Mouse (Mus musculus) adrenal gland, postnatal 25 days (tissue): ENCODE results near the gene Dgcr2. TPM values are rescaled to one million over a fixed set of nuclear protein-coding genes. Genes with fewer than 3 reads are reported as not detected.

Experiments
- DNase-seq: peaks from one replicate; pipeline ENCODE4 v3.0.0; 2021; ENCODE audit warnings: mixed read lengths
- total RNA-seq: library from RNA; stranded (reverse); gene quantifications from 2 replicates; pipeline ENCODE4 v1.2.3, GENCODE M21; 2021

The Dgcr2 gene
- total RNA-seq, 1 experiment from 2014 or later = 73.0 TPM

DNA sequence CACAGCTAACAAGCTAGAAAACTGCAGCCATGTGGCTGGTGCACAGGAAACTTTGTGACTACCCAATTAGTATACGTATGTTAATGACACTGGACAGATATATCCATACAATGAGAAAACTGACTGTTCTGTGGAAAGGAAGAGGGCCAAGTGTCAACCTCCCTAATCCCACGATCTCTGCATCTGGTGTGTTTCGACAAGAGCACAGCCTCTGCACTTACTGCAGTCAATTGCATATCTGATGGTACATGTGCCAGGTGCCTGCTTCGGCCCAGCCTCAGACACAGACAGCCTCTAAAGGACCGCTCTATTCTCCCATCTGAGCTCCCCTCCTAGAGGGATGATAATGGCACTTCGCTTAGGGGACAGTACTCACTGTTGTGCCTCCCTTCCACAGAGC, 49.9 kb downstream of the Dgcr2 start:
- DNase-seq = no peak

DNA sequence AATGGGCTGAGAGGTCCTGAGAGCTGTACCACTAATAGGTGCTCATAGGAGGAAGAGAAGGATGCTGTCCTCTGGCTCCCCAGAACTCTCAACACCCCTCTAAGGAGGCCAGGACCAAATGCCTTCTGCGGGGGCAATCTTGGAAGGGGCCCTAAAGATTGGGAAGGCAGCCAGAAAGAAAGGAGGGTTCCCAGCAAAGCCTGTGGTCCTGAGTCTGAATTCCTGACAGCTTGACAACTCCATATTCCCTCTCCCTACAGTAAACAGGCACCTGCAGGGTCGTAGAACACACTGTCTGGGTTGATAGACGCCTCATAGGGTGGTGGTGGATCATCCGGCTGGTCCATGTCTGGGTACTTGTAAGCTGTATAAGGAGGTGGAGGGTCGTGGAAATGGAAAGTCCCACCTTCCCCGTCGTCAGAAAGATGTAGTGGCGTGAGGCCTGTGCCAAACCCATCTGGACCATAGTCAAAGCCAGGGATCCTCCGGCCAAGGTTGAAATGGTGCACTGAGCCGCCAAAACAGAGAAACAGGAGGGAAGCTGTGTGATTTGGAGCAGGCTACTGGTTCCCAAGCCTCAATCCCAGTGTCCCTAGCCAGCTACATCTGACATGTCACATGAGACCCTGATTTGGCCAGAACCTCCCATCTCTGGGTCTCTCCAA, 54.5 kb downstream of the Dgcr2 start:
- DNase-seq = no peak

DNA sequence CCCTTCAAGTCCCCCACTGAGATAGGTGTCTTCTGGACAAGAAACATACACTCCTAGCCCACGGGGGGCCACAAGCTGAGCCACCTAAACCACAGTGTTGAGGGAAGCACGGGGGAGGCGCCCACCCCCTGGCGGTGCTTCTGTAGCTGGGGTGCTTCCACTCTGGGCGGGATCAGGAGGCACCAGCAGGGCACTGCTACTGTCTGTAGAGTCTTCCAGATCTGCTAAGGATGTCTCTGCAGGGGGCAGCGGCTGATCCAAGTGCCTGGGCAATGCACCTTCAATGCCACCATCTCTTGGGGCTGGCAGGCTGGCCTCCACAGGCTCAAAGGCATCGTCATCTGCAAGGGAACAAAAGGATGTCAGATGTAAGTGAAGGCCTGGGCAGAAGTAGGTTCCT, 55.9 kb downstream of the Dgcr2 start:
- no peak for DNase-seq

DNA sequence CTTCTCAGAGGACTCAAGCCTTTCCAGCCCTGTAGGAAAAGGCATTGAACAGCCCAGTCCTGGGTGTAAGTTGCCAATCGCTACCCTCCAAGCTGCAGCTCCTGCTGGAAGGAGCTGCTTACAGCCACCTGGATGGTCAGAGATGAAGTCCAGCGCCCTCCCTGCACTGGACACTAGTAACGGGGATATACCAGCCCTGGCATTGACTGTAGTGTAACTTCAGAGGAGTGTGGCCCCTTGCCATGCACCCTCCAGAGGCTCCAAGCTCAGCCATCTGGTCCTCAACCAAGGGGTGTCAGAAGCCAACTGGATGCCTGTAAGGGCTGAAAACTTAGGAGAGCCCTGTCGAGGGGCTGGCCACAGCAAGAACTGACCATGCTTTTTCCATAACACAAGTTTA, 58.4 kb downstream of the Dgcr2 start:
- no peak for DNase-seq

DNA sequence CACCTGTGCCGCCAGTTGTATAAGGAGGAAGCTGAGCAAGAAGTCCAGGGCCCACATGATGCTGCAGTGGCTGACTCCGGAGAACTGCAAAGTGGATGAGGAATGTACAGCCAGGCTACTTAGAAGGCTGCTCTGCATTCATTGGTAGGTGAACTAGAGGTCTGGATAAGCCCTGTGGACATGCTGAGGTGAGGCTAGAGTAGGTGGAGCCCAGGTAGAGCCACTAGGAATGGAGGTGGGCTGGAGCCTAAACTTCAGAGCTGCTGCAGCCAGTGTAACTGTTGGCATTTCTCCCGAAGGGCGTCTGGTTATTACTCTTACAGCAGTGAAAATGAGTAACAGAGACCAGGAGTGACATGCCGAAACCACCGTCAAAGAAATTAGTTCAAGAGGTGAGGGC, 60.3 kb downstream of the Dgcr2 start, which contains the start of gene Car15:
Car15 (minus strand) TSS at position 314 of the 400 bp plus-strand sequence.
- no peak for DNase-seq

DNA sequence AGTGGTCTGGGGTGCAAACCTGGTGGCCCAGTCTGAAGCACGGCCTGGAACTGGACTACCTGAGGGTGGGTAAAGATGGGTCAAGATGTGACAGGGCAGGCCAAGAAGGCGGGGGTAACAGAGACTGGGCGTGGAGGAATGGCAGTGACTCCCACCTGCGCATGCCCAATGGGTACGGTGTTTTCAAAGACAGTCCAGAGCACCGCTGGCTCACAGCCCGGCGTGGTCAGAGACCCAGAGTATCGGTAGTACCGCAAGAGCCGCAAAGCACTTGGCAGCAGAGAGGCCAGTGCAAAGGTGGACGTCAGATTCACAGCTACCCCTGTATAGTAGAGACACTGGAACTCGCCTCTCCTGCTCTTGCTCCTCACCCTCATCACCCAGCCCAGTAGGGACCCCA, 62.9 kb downstream of the Dgcr2 start:
- DNase-seq = no peak

DNA sequence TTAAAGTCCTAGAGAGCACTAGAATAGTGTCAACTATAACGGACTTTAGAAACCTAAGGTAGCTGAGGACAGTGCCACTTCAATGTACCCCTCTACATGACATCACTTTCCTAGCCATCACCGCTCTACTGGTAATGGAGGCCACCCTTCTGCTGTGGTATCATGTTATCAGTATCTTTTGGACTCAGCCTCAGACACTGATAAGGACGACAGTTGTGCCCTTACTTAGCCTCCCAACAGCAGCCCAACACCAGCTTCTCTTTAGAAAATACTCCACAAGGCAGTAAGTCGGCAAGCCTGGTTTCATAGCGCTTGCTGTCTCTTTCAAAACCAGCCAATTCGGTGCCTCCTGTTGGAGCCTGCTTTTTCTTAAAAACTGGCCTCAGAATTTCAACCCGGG, 63.8 kb downstream of the Dgcr2 start:
- DNase-seq = no peak

DNA sequence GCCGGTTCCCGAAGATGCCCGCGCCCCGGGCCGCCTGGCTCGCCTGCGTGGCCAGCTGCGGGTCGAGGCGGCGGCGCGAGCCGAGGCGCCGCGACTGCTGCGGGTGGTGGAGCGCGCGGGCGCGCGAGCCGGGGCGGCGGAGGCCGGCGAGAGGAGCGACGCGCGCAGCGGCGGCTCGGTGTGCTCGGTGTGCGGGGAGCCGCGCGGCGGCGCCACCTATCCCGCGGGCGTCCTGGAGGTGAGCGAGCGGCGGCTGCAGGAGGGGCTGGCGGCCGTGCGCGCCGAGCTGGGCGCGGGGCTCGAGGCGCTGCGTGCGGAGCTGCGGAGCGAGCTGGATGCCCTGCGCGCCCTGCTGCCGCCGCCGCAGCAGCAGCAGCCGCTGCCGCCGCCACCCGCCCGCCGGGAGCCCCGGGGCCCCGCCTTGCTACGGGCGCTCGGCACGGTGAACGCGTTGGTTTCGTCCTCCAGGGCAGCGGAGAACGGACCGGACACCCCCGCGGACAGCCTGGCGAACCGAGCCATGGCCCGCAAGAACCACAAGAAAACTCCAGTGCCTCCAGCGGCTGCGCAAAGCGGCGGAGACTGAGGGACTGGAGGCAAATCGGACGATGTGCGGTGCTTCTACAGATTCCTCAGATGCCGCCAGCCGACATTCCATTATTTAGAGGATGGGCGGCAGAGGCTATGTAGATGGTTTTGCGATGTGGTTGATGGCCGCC, 64.5 kb downstream of the Dgcr2 start:
- peak; percentile 29 for DNase-seq

DNA sequence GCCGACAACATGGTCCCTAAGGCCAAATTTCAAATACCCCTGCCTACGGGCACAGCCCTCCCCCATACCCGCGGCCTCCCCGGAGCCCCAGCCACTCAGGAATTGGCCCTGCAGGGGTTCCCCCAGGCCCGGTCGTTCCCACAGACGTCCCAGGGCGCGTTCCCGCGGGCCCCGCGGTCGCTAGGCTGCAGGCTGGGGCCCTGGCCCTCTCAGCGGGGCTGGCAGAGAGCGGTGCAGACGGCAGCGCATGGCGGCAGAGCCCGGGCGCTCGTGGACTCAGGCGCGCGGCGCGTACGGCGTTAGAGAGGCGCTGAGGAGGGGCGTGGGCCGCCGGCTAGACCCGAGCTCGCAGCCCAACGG, 65.1 kb downstream of the Dgcr2 start:
- DNase-seq = peak; percentile 27

DNA sequence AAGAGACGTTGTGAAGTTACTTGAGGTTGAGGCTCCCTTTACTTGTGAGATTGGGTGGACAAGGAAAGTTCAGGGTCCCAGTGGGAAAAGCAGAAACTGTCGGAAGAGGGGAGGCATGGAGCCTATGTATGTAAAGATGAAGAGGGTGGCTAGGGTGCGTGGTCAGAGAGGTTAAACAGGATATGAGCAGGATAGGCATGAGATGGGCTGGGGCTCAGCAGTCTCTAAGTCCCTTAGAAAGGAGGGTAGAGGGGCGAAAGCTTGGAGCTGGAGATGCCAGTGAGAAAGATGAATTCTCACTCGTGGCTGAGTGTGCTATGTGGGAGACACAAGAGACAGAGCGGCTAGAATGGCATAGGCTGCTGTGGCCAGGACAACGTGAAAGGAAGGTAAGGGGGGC, 65.5 kb downstream of the Dgcr2 start, which contains the start of gene B830017H08Rik:
B830017H08Rik (plus strand) TSS at position 301 of the 400 bp plus-strand sequence.
- no peak for DNase-seq

DNA sequence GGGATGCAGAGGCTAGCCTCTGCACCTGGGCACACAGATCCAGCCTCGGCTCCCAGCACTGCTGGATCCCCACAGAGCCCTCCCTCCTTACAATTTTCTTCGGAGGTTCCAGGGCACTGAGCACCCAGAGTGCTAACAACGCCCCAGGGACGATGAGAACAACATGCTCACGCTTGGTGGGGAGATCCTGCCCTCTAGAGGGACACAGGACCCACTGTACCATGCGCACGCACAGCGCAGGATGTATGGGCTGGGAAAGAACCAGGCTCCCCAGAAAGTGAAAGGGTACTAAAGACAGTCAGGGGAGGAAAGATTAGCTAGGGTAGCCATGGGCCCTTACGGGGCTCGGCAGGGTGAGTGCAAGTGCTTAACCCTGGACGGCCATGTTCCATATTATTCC, 66.6 kb downstream of the Dgcr2 start:
- DNase-seq = no peak

DNA sequence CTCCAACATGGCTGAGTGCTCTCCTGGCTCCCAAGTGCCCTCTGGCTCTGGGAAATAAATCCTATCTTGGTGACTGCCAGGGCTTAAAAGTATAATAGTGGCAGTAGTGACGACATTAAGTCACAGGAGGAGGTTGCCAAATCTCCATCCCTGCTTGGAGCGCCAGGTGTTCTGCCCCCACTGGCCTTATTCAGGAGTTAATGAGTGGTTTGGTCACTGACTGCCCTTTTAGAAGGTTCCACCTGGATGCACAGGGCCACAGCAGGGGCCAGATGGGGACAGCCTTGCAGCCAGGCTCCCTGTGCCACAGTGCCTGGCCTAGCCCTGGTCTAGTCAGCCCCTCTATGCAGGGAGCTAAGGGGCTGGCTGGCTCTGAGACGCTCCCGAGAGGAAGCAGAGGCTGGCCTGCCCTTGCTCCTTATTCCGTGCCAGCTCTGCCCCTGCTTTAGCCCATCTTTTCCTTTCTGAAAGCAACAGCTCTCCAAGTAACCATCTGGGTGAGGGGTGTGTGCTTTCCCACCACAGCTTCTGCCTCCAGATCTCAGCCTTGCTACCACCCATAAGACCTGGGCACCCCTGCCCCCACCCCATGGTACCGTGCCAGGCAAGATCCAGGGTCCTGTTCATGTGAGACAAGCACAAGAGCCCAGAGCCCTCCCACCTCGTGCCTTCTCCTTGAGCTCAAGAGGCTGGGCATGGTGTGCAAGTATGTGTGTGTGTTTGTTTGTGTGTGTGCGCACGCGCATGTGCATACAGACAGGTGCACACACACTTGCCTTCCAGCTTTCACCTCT, 67.8 kb downstream of the Dgcr2 start:
- no peak for DNase-seq

DNA sequence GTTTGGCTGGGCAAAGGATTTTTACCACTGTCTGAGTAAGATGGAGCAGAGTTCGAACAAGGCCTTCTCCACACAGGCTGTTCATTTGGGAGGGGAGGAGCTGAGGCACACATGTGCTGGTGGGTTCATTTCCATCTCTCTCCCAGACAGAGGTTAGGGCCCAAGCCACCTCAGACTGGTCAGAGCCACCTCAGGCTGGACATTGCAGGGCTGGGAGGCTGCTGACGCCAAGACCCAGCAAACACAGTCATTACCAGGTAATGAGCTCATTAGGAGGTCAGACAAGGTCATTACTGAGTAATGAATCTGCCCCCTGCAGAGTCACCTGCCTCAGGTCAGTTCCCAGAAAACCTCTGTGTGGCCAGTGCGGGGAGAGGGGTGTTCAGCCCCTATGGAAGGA, 69.5 kb downstream of the Dgcr2 start:
- DNase-seq = no peak

DNA sequence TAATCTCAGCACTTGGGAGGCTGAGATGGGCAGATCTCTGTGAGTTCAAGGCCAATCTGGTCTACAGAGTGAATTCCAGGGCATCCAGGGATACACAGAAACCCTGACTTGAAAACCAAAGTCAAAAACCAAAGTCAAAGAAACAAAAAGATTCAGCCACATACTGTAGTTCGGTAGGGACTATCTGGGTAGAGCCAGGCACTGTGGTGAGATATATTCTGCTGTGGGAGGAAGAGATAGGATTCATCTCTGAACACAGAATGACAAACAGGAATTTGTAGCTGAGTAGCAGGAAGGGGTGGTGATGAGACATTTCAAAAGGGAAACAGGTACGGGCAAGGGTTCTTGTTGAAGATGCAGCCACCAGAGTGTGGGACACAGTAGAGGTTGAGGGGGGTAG, 70.1 kb downstream of the Dgcr2 start:
- DNase-seq = no peak

DNA sequence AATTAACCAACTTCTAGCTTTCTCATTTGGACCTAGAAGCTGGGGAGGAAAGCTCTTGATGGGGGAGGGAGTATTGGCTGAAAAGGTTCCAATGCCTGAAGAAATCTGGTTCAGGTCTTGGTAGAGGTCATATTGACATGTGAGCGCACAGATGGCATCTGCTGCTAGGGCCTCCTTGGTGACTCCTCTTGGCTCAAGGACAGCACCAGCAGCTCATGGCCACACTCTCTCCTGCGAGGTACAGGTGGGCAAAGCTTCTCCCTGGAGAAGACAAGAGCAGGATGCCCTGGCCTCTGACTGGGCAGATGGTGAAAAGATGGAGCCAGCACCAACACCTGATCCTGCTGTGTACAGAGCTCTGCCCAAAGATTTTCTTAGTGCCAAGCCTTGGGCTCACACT, 71.9 kb downstream of the Dgcr2 start:
- no peak for DNase-seq

DNA sequence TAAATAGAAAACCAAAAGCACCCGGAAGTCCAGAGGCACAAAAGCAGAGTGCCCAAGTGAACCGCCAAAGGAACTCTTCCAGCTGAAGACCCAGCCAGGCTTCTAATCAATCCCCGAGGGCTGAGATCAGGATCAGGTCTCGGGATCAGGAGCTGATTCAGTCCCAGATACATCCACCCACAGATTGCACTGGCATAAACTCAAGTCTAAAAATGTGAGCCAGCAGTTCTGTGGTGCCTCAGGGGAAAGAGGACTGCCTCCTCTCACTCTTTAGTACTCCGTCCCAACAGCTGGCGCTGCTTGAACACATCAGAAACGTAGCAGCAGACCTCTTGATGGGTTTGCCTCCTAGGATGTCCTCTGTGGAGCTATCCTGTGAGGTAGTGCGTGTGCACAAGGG, 81.8 kb downstream of the Dgcr2 start:
- DNase-seq = no peak

DNA sequence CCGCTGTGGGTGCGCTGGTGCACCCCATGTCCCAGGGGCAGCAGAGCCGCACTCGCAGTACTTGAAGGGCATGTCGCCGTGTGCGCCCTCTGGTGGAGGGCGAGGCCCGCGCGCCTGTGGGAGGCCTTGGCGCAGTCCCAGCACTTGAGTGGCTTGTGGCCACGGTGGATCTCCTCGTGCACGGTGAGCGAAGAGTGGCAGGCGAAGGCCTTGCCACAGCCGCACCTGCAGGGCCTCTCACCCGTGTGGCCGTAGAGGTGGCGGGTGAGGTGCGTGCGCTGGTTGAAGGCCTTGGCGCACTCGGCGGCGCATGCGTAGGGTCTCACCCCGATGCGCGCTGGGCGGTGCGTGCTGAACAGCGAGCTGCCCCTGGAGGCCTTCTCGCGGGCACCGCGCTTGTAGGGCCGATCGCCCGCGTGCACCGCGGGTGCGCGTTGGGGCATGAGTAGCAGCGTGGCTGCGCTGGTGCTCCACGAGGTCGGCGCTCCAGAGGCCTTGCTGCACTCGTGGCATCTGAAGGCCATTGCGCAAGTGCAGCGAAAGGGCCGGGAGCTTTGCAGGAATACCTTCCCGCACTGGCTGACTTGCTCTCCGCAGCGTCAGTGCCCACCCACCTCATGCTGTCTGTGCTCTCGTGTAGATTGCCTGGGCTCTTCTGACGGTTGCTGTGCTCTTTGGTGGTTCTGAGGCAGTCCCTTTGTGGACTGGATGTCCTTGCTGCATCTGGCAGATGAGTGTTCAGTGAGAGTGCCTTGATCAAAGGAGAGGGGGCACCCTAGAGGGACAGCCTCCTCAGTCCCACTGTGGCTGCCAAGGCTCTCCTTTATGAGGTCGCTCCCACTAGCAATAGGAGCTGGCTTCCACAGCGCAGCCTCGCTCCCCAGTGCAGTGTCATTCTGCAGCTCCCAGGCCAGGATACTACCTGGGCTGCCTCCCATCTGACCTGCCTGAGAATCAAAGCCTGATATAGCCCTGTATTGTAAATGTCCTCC, 82.7 kb downstream of the Dgcr2 start:
- DNase-seq = peak; percentile 69

DNA sequence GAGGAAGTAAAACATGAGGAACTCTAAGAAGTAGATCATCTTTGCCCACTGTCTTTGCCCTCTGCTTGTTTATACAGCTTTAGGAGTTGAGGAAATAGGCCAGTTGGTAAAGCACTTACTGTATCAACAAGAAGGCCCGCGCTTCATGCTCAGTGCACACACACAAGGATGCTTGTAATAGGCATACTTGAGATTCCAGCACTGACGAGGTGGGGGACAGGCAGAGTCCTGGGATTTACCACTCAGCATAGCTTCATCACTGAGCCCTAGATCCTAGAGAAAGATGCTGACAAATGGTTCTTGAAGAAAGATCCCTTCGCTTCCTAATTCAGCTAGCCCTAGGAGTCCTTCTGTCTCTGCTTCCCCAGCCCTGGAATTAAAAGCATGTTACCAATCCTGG, 85.2 kb downstream of the Dgcr2 start:
- no peak for DNase-seq

DNA sequence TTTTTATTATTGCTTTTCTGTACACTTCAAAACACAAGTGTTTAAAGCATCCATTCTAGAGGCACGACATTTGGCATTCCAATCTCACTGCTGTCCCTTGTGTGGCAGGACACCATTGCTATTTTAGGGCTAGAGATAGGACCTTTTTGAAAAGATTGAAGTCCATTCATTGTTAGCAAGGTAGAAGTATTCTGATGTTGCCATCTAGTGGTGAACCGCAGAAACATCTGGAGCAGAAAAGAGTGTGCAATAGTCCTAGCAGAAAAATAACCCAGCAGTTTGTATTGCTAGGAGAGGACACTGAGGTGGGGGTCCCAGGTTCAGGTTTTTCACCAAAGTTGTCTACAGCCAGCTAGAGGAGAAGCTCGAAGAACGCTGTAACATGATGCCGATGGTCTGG, 86.2 kb downstream of the Dgcr2 start:
- no peak for DNase-seq

DNA sequence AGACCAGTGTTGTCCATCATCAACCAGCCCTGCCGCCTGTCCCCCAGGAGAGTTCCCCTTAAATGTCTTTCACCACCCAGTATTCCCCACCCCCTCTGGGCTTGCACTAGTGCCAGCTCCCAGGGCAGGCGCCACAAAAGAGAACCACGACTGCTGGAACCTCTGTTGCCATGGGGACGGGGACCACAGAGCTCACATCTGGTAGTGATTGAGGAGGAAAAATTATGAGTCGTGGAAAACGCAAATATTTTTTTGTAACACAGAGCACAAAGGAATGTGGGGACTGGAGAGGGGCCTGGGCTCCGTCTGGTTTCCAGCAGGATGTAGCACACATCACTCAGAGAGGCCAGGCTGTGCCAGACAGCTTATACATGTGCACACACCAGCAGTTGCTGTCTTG, 88.7 kb downstream of the Dgcr2 start:
- DNase-seq = no peak

DNA sequence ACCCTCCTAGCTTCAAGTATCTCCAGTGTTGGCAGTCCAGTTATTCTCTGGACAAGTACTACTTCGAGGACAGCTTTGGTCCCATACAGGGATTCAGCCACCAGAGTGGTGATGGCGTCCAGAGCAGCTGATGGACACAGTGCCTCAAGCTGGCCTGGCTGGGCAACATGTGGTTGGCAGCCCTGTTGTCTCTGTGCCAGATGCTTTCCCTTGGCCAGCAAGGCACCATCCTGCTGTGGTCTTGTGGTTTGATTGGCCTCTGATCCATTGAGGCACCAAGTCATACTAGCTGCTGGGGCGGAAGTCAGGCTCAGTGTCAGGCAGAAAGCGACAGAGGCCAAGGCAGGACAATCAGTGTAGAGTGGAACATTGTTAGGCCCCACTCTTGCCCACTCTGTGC, 89.2 kb downstream of the Dgcr2 start:
- no peak for DNase-seq
